Mouse (Mus musculus): ENCODE measurements around the gene Arl14ep. TPM values are rescaled to one million over a fixed set of nuclear protein-coding genes. Genes with fewer than 3 reads are reported as not detected.

The Arl14ep gene
- 15.4 and 18.5 TPM in 2 replicates for polyA plus RNA-seq (2015; fragmentation: Nextera tagmentation; extraction: Ambion mirVana)

DNA sequence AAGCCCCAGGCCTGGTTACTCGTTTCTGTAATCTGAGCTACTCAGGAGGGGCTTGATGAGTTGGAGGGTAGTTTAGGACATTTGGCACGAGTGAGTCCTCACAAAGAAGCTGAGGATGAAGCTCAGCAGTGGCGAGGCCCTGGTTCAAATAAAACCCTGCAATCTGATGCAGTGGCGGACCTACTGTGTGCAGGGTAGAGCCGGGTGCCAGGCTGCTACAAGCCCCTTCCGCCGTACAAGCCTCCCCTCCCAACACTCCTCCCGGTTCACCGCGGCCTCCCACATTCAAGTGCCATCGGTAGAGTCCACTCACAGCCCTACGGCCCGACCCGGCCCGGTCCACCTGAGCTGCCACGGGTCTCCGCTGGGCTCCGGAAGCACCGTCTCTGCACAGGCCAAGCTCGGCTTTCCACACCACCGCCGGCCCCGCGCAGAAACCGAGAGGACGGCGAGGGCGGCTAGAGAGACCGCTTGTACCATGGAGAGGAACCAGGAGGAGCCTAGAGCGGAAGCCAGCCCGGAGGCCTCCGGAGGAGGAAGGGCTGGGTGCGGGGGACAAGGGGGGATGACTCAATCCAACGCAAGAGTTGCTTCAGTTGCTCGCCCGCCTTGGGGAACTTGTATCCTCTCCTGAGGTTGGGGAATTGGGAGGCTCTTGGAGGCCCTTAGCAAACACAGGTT, at the start of gene Arl14ep:
Gene Arl14ep, minus strand, starts transcription at position 466 of the 681 bp plus-strand sequence.

Other genes with a start within 250 kb of the Arl14ep start
- gene Fshb, start 85.2 kb upstream of the Arl14ep start, polyA plus RNA-seq (2015; fragmentation: Nextera tagmentation; extraction: Ambion mirVana) = not detected in 2 replicates

Data from urinary bladder, postnatal 0 days (tissue).